Mouse (Mus musculus) cerebellum, adult 18-20 months (tissue): Measurements from ENCODE around the gene Slc51b.

Experiments used
- DNase-seq, 2 experiments: peaks; one replicate each; pipeline ENCODE4 v3.0.0; 2021

Gene Slc51b

DNA sequence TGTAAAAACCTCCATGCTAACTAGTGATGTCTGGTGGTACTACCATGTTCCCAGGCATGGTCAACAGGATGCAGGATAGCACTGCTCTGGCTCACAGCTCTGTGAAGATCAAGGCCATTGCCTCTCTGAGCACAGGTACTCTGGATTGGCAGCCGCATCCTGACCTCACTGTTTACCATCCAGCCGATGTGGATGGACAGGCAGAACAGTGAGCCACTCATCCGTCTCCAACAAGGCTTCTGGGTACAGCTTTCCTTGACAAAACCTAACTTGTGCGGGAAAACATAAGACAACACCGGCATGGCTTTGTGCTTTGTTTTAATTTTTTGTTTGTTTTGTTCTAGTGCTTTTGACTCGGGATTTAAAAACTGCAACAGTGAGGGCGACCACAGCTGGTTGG lies 57.0 kb downstream of the Slc51b start:
- no peak for DNase-seq

DNA sequence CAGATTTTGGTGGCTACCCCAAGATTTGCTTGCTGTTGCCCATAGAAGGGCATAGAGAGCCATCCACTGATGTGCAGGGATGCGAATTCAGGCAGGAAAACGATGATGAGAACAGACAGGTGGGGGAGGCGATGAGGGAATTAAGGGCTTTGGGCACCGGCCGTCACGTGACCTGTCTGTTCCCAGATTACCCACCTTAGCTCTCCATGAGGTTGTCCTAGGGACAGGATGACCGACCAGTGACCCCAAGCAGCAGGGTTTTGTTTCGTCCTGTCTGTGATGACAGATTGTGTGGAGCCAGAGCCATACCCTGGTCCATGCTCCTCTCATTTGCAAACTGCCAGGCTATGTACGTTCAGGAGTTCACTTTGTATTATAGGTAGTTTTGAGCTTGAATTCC lies 59.1 kb downstream of the Slc51b start:
- DNase-seq = no peak
